Mouse (Mus musculus) activated CD4-positive, CD25-positive, alpha-beta regulatory T cell, adult 4 months (primary cell): Measurements from ENCODE around the gene Coq3. TPM values are rescaled to one million over a fixed set of nuclear protein-coding genes. Genes with fewer than 3 reads are reported as not detected.
A peak's percentile ranks its signal among the peaks of the same experiment; 100 is the strongest.

ENCODE experiments used
- ATAC-seq: one replicate; pipeline ENCODE4 v1.8.0; 2017
- polyA plus RNA-seq, 2 experiments: library from polyadenylated mRNA; unstranded; fragments of 100-300 nt; shearing (Covaris generic); gene quantifications; one replicate each; pipeline ENCODE4 v1.2.1; 2017

Coq3 gene
- polyA plus RNA-seq: 10 to 100 TPM; 13.4 to 14.4 TPM

- ATAC-seq: peak; percentile 85
Observed at GRCm38 (mm10) chr4:21879565-21880220, at the start of gene Coq3. Gene Coq3 (plus strand): TSS chr4:21879673.

- no peak for ATAC-seq
Observed at GRCm38 (mm10) chr4:21832844-21833243, 46.6 kb upstream of the Coq3 start.

GRCm38 (mm10) chr4:21847481-21848286 is 31.8 kb upstream of the Coq3 start, which contains the start of gene Pnisr:
Gene Pnisr (plus strand): TSS chr4:21847583.
- peak; percentile 91 for ATAC-seq

- peak; percentile 56 for ATAC-seq
Observed at GRCm38 (mm10) chr4:21848287-21848630, 31.2 kb upstream of the Coq3 start.

GRCm38 (mm10) chr4:21857481-21857880 is 22.0 kb upstream of the Coq3 start:
- ATAC-seq: no peak

GRCm38 (mm10) chr4:21865226-21865625 is 14.2 kb upstream of the Coq3 start:
- no peak for ATAC-seq

GRCm38 (mm10) chr4:21878776-21879175 is 697 bp upstream of the Coq3 start:
- ATAC-seq: no peak

GRCm38 (mm10) chr4:21882806-21883205 is 3.3 kb downstream of the Coq3 start:
- no peak for ATAC-seq

GRCm38 (mm10) chr4:21885831-21886230 is 6.4 kb downstream of the Coq3 start:
- ATAC-seq: no peak

- ATAC-seq: no peak
Observed at GRCm38 (mm10) chr4:21930971-21931771, 51.7 kb downstream of the Coq3 start, which contains the start of gene Faxc. Gene Faxc (plus strand): TSS chr4:21931329.

- no peak for ATAC-seq
Observed at GRCm38 (mm10) chr4:21931772-21932630, 52.5 kb downstream of the Coq3 start.

GRCm38 (mm10) chr4:21935378-21935777 is 55.9 kb downstream of the Coq3 start:
- ATAC-seq: no peak

- no peak for ATAC-seq
Observed at GRCm38 (mm10) chr4:21936424-21936823, 57.0 kb downstream of the Coq3 start.

GRCm38 (mm10) chr4:21937890-21938289 is 58.4 kb downstream of the Coq3 start:
- no peak for ATAC-seq

- no peak for ATAC-seq
Observed at GRCm38 (mm10) chr4:21944672-21945071, 65.2 kb downstream of the Coq3 start.

GRCm38 (mm10) chr4:21951444-21951843 is 72.0 kb downstream of the Coq3 start:
- peak; percentile 32 for ATAC-seq

- no peak for ATAC-seq
Observed at GRCm38 (mm10) chr4:21952255-21952654, 72.8 kb downstream of the Coq3 start.

- ATAC-seq: no peak
Observed at GRCm38 (mm10) chr4:21957570-21958321, 78.3 kb downstream of the Coq3 start.
